Mouse (Mus musculus): ENCODE measurements around the gene Pskh1. TPM values are rescaled to one million over a fixed set of nuclear protein-coding genes. Genes with fewer than 3 reads are reported as not detected.

Pskh1 gene
- polyA plus RNA-seq (2015; fragmentation: Nextera tagmentation; extraction: Ambion mirVana), result 12.8 and 14.4 TPM in 2 replicates

- peak within 1 kb of the TSS; percentile 97 for H3K9ac ChIP-seq
- H3K4me1 ChIP-seq, result peaks cover 14% of the 10 kb centered on the region
- peak; percentile 97 for ATAC-seq
- WGBS, result under 1% methylated on average over 63 of the region's 68 CpGs
- no peaks in the 10 kb centered on the region for H3K9me3 ChIP-seq (replicated peaks)
- peak within 1 kb of the TSS; percentile 95 for H3K4me3 ChIP-seq
- H3K4me2 ChIP-seq, result peak within 1 kb of the TSS; percentile 90
- H3K27me3 ChIP-seq, result no peaks in the 10 kb centered on the region
- peak within 1 kb of the TSS; percentile 84 for H3K27ac ChIP-seq
- H3K36me3 ChIP-seq (ENCODE audit: poor library complexity, severe bottlenecking), result no peaks in the 10 kb centered on the region
Observed at GRCm38 (mm10) chr8:105900180-105900940, at the start of gene Pskh1. Pskh1 (plus strand) TSS chr8:105900441.

GRCm38 (mm10) chr8:105850611-105851010, 49.6 kb upstream of the Pskh1 start:
- Histone ChIP-seq H3K4me1 (peaks cover 14% of the 10 kb centered on the region), H3K27me3 (no peaks in the 10 kb centered on the region), H3K4me2 (peak overlapping the region; percentile 51), H3K9me3 (replicated peaks) (no peaks in the 10 kb centered on the region), H3K4me3 (peak overlapping the region; percentile 21), H3K36me3 (ENCODE audit: poor library complexity, severe bottlenecking) (peaks cover 40% of the 10 kb centered on the region), H3K9ac (peak overlapping the region; percentile 1; the same call in 1 of the 2 replicates), H3K27ac (no peak overlapping the region)
- WGBS, result 76% methylated on average over 7 of the region's 7 CpGs
- ATAC-seq, result no peak

GRCm38 (mm10) chr8:105851651-105852143, 48.5 kb upstream of the Pskh1 start:
- peak overlapping the region; percentile 83 for H3K9ac ChIP-seq
- peaks cover 25% of the 10 kb centered on the region for H3K4me1 ChIP-seq
- H3K27ac ChIP-seq, result peak overlapping the region; percentile 67
- peak overlapping the region; percentile 63 for H3K4me3 ChIP-seq
- WGBS, result under 1% methylated on average over 34 of the region's 34 CpGs
- H3K9me3 ChIP-seq (replicated peaks), result no peaks in the 10 kb centered on the region
- peaks cover 29% of the 10 kb centered on the region for H3K36me3 ChIP-seq (ENCODE audit: poor library complexity, severe bottlenecking)
- peak; percentile 86 for ATAC-seq
- H3K4me2 ChIP-seq, result peak overlapping the region; percentile 85
- H3K27me3 ChIP-seq, result no peaks in the 10 kb centered on the region

GRCm38 (mm10) chr8:105852146-105852729, 48.0 kb upstream of the Pskh1 start:
- ATAC-seq, result no peak
- Histone ChIP-seq H3K4me2 (peak overlapping the region; percentile 85; the same call in 1 of the 2 replicates), H3K4me3 (no peak overlapping the region), H3K4me1 (peaks cover 30% of the 10 kb centered on the region), H3K27me3 (no peaks in the 10 kb centered on the region), H3K36me3 (ENCODE audit: poor library complexity, severe bottlenecking) (peaks cover 24% of the 10 kb centered on the region), H3K27ac (no peak overlapping the region), H3K9ac (no peak overlapping the region), H3K9me3 (replicated peaks) (no peaks in the 10 kb centered on the region)
- 81% methylated on average over 12 of the region's 12 CpGs for WGBS

- Histone ChIP-seq H3K4me1 (peaks cover 40% of the 10 kb centered on the region), H3K4me3 (no peak within 1 kb of the TSS), H3K27ac (no peak within 1 kb of the TSS), H3K4me2 (no peak within 1 kb of the TSS), H3K27me3 (no peaks in the 10 kb centered on the region), H3K9me3 (replicated peaks) (no peaks in the 10 kb centered on the region), H3K36me3 (ENCODE audit: poor library complexity, severe bottlenecking) (peaks cover 14% of the 10 kb centered on the region), H3K9ac (no peak within 1 kb of the TSS)
- 96% methylated on average over 3 of the region's 3 CpGs for WGBS
- ATAC-seq, result no peak
Observed at GRCm38 (mm10) chr8:105853178-105853577, 47.1 kb upstream of the Pskh1 start, which contains the start of gene Cenpt. Cenpt (minus strand) TSS chr8:105853278.

- Histone ChIP-seq H3K9ac (peak overlapping the region; percentile 89), H3K4me2 (peak overlapping the region; percentile 100), H3K27me3 (no peaks in the 10 kb centered on the region), H3K36me3 (ENCODE audit: poor library complexity, severe bottlenecking) (peaks cover 11% of the 10 kb centered on the region), H3K4me1 (peaks cover 49% of the 10 kb centered on the region), H3K27ac (peak overlapping the region; percentile 79), H3K9me3 (replicated peaks) (no peaks in the 10 kb centered on the region), H3K4me3 (peak overlapping the region; percentile 78)
- ATAC-seq, result no peak
- 23% methylated on average over 8 of the region's 8 CpGs for WGBS
Observed at GRCm38 (mm10) chr8:105854303-105854702, 45.9 kb upstream of the Pskh1 start.

GRCm38 (mm10) chr8:105854715-105855216, 45.5 kb upstream of the Pskh1 start, which contains the start of gene Thap11:
Thap11 (plus strand) TSS chr8:105855132.
- Histone ChIP-seq H3K4me1 (peaks cover 54% of the 10 kb centered on the region), H3K4me3 (peak within 1 kb of the TSS; percentile 78), H3K9me3 (replicated peaks) (no peaks in the 10 kb centered on the region), H3K27me3 (no peaks in the 10 kb centered on the region), H3K27ac (peak within 1 kb of the TSS; percentile 79), H3K36me3 (ENCODE audit: poor library complexity, severe bottlenecking) (peaks cover 8% of the 10 kb centered on the region), H3K4me2 (peak within 1 kb of the TSS; percentile 100), H3K9ac (peak within 1 kb of the TSS; percentile 89)
- peak; percentile 93 for ATAC-seq
- WGBS, result under 1% methylated on average over 43 of the region's 43 CpGs

- peak; percentile 5 for ATAC-seq
- Histone ChIP-seq H3K9me3 (replicated peaks) (no peaks in the 10 kb centered on the region), H3K4me1 (peaks cover 54% of the 10 kb centered on the region), H3K4me2 (peak overlapping the region; percentile 100), H3K4me3 (peak overlapping the region; percentile 78), H3K36me3 (ENCODE audit: poor library complexity, severe bottlenecking) (peaks cover 8% of the 10 kb centered on the region), H3K9ac (peak overlapping the region; percentile 89), H3K27ac (peak overlapping the region; percentile 79), H3K27me3 (no peaks in the 10 kb centered on the region)
- WGBS, result under 1% methylated on average over 71 of the region's 71 CpGs
Observed at GRCm38 (mm10) chr8:105855248-105856167, 44.7 kb upstream of the Pskh1 start.

- H3K9ac ChIP-seq, result peak overlapping the region; percentile 89
- peaks cover 51% of the 10 kb centered on the region for H3K4me1 ChIP-seq
- H3K4me2 ChIP-seq, result peak overlapping the region; percentile 100
- WGBS, result 30% methylated on average over 15 of the region's 15 CpGs
- H3K36me3 ChIP-seq (ENCODE audit: poor library complexity, severe bottlenecking), result peaks cover 8% of the 10 kb centered on the region
- H3K4me3 ChIP-seq, result peak overlapping the region; percentile 78
- no peak for ATAC-seq
- H3K27ac ChIP-seq, result peak overlapping the region; percentile 79
- no peaks in the 10 kb centered on the region for H3K27me3 ChIP-seq
- H3K9me3 ChIP-seq (replicated peaks), result no peaks in the 10 kb centered on the region
Observed at GRCm38 (mm10) chr8:105856168-105856835, 43.9 kb upstream of the Pskh1 start.

- Histone ChIP-seq H3K27me3 (no peaks in the 10 kb centered on the region), H3K27ac (no peak overlapping the region), H3K4me3 (no peak overlapping the region), H3K4me2 (no peak overlapping the region), H3K9ac (no peak overlapping the region), H3K36me3 (ENCODE audit: poor library complexity, severe bottlenecking) (peaks cover 13% of the 10 kb centered on the region), H3K9me3 (replicated peaks) (no peaks in the 10 kb centered on the region), H3K4me1 (peaks cover 68% of the 10 kb centered on the region)
- ATAC-seq, result no peak
- 86% methylated on average over 5 of the region's 5 CpGs for WGBS
Observed at GRCm38 (mm10) chr8:105858495-105858894, 41.7 kb upstream of the Pskh1 start.

GRCm38 (mm10) chr8:105859314-105859713, 40.9 kb upstream of the Pskh1 start:
- Histone ChIP-seq H3K4me1 (peaks cover 75% of the 10 kb centered on the region), H3K27me3 (no peaks in the 10 kb centered on the region), H3K9ac (0 out of 2 replicates have a peak overlapping the region, but pooled peaks have one; percentile 99), H3K36me3 (ENCODE audit: poor library complexity, severe bottlenecking) (peaks cover 17% of the 10 kb centered on the region), H3K4me3 (no peak overlapping the region), H3K4me2 (peak overlapping the region; percentile 93; the same call in 1 of the 2 replicates), H3K27ac (peak overlapping the region; percentile 82; the same call in 1 of the 2 replicates), H3K9me3 (replicated peaks) (no peaks in the 10 kb centered on the region)
- ATAC-seq, result no peak
- WGBS, result 75% methylated on average over 5 of the region's 5 CpGs
